Comparison of ENCODE assay signal across 8 mouse cellular contexts in genomic region chr6:37447704-37448466, GRCm38 (mm10). TPM values are rescaled to one million over a fixed set of nuclear protein-coding genes. Genes with fewer than 3 reads are reported as not detected.
DNase-seq lines count a peak whose midpoint lies in the region; ATAC-seq and TF ChIP-seq lines count a peak whose summit lies in the region.

No protein-coding gene starts in this region.

- no peak overlapping the region for H3K4me2 ChIP-seq in intestine, postnatal 0 days (replicated peaks; ENCODE audit: low read depth)
- no peak overlapping the region for H3K4me2 ChIP-seq in midbrain, postnatal 0 days (ENCODE audit: low read depth, low read length, poor library complexity, severe bottlenecking)
- H3K4me2 ChIP-seq in stomach, embryonic 15.5 days: no peak overlapping the region

- peak; percentile 95 for TF ChIP-seq CTCF in intestine, postnatal 0 days (IDR thresholded peaks at IDR 0.05; ENCODE audit: low read depth)
- peak; percentile 96 for TF ChIP-seq CTCF in midbrain, postnatal 0 days (IDR thresholded peaks at IDR 0.05)

- H3K4me1 ChIP-seq in intestine, postnatal 0 days (replicated peaks; ENCODE audit: control insufficient read depth, insufficient read depth, low read length): no peaks in the 10 kb centered on the region
- H3K4me1 ChIP-seq in limb, embryonic 10.5 days: peaks cover 2% of the 10 kb centered on the region; the same call in 1 of the 2 replicates
- H3K4me1 ChIP-seq in midbrain, postnatal 0 days (ENCODE audit: insufficient read depth, low read length): no peaks in the 10 kb centered on the region
- H3K4me1 ChIP-seq in stomach, embryonic 15.5 days: no peaks in the 10 kb centered on the region

- no peak overlapping the region for H3K27ac ChIP-seq in intestine, postnatal 0 days (ENCODE audit: low read depth, low read length)
- peak overlapping the region; percentile 46; the same call in 1 of the 2 replicates for H3K27ac ChIP-seq in limb, embryonic 10.5 days
- H3K27ac ChIP-seq in midbrain, postnatal 0 days (ENCODE audit: low read depth, low read length): no peak overlapping the region
- no peak overlapping the region for H3K27ac ChIP-seq in stomach, embryonic 15.5 days

- no peaks in the 10 kb centered on the region for H3K9me3 ChIP-seq in intestine, postnatal 0 days (ENCODE audit: control insufficient read depth)
- no peaks in the 10 kb centered on the region for H3K9me3 ChIP-seq in limb, embryonic 10.5 days (replicated peaks)
- H3K9me3 ChIP-seq in midbrain, postnatal 0 days (ENCODE audit: low read length): no peaks in the 10 kb centered on the region
- H3K9me3 ChIP-seq in stomach, embryonic 15.5 days: no peaks in the 10 kb centered on the region

- ATAC-seq in intestine, postnatal 0 days: peak; percentile 47; the same call in 1 of the 2 replicates
- peak; percentile 79 for ATAC-seq in midbrain, postnatal 0 days (ENCODE audit: low FRiP score)
- ATAC-seq in stomach, embryonic 15.5 days (ENCODE audit: insufficient read depth, low FRiP score, low read depth): peak; percentile 62; the same call in 1 of the 2 replicates

- DNase-seq in ovary, postnatal 36 days (ENCODE audit: low spot score): peak; percentile 52
- no peak for DNase-seq in ovary, adult 18-20 months (ENCODE audit: low spot score)
- DNase-seq in cerebellum, adult 9-11 months: peak; percentile 60
- peak; percentile 38 to 91 for DNase-seq in frontal cortex, adult 2 months (ENCODE audit: extremely low spot score in 1 of 2, low spot score in 1 of 2)
- peak; percentile 77 for DNase-seq in limb, embryonic 10.5 days (ENCODE audit: low spot score)
- DNase-seq in midbrain, postnatal 0 days (ENCODE audit: low spot score): peak; percentile 83

- no peaks in the 10 kb centered on the region for H3K27me3 ChIP-seq in intestine, postnatal 0 days (replicated peaks; ENCODE audit: control insufficient read depth, insufficient read depth, low read length)
- no peaks in the 10 kb centered on the region for H3K27me3 ChIP-seq in limb, embryonic 10.5 days (ENCODE audit: low read depth, poor library complexity, severe bottlenecking)
- H3K27me3 ChIP-seq in midbrain, postnatal 0 days (ENCODE audit: insufficient read depth, low read length): no peaks in the 10 kb centered on the region
- no peaks in the 10 kb centered on the region for H3K27me3 ChIP-seq in stomach, embryonic 15.5 days (replicated peaks)

- 25% methylated on average over 10 of the region's 10 CpGs for WGBS in intestine, postnatal 0 days
- 29% methylated on average over 10 of the region's 10 CpGs for WGBS in limb, embryonic 10.5 days
- WGBS in midbrain, postnatal 0 days: 28% methylated on average over 10 of the region's 10 CpGs
- WGBS in stomach, embryonic 15.5 days: 20% methylated on average over 10 of the region's 10 CpGs

- no peak overlapping the region for H3K9ac ChIP-seq in intestine, postnatal 0 days (ENCODE audit: low read depth, low read length)
- H3K9ac ChIP-seq in midbrain, postnatal 0 days (replicated peaks; ENCODE audit: low read length, poor library complexity, severe bottlenecking): no peak overlapping the region
- no peak overlapping the region for H3K9ac ChIP-seq in stomach, embryonic 15.5 days

- H3K4me3 ChIP-seq in intestine, postnatal 0 days (ENCODE audit: low read depth, low read length): no peak overlapping the region
- H3K4me3 ChIP-seq in limb, embryonic 10.5 days: no peak overlapping the region
- no peak overlapping the region for H3K4me3 ChIP-seq in midbrain, postnatal 0 days (ENCODE audit: low read depth, low read length)
- H3K4me3 ChIP-seq in stomach, embryonic 15.5 days (replicated peaks): no peak overlapping the region

- no peaks in the 10 kb centered on the region for H3K36me3 ChIP-seq in intestine, postnatal 0 days (ENCODE audit: control insufficient read depth, insufficient read depth)
- H3K36me3 ChIP-seq in limb, embryonic 10.5 days: no peaks in the 10 kb centered on the region
- no peaks in the 10 kb centered on the region for H3K36me3 ChIP-seq in midbrain, postnatal 0 days (ENCODE audit: insufficient read depth, low read length)
- H3K36me3 ChIP-seq in stomach, embryonic 15.5 days: no peaks in the 10 kb centered on the region

RNA-seq across cellular contexts. Expression of gene Creb3l2, which starts 5.9 kb away (rescaled TPM):
- polyA plus RNA-seq in frontal cortex, adult 2 months (2012; rRNA removed): 5.6 and 5.7 TPM in 2 replicates
- 9.9 and 10.0 TPM in 2 replicates for polyA plus RNA-seq in intestine, postnatal 0 days (2015; fragmentation: Nextera tagmentation; extraction: Ambion mirVana)
- polyA plus RNA-seq in limb, embryonic 10.5 days (2016; fragmentation: Nextera tagmentation; extraction: Ambion mirVana): 9.6 and 17.2 TPM in 2 replicates
- total RNA-seq in midbrain, postnatal 0 days (2014; rRNA removed): 3.9 and 4.5 TPM in 2 replicates
- 1.9 and 2.1 TPM in 2 replicates for polyA plus RNA-seq in midbrain, postnatal 0 days (2015; fragmentation: Nextera tagmentation; extraction: Ambion mirVana)
- polyA plus RNA-seq in stomach, embryonic 15.5 days (2015; fragmentation: Nextera tagmentation; extraction: Ambion mirVana): 18.1 and 21.7 TPM in 2 replicates
